Mouse (Mus musculus): Measurements from ENCODE around the gene Cnnm2. TPM values are rescaled to one million over a fixed set of nuclear protein-coding genes. Genes with fewer than 3 reads are reported as not detected.

The Cnnm2 gene
- polyA plus RNA-seq, 1 experiment from 2014 or later, result 2.5 TPM

DNA sequence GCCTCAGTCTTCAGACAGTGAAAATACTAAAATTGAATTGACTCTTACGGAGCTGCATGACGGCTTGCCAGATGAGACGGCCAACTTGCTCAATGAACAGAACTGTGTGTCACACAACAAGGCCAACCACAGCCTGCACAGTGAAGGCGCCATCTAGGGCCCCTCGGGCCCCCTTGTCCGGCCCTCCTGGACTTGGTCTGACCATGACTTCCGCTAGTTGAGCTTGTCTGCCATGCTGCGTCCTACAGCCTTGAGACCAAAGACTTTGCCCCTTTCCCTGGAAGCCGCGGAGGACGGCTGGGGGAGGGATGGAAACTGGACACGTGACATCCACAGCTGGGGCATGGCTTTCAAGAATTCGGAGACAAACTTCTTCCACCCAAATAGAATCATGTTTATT is 116.5 kb downstream of the Cnnm2 start:
- DNase-seq (ENCODE audit: low spot score), result no peak
- no peak overlapping the region for H3K9ac ChIP-seq (ENCODE audit: low read length)
- no peak for ATAC-seq (ENCODE audit: insufficient number of reproducible peaks, low FRiP score, low TSS enrichment, low read depth)
- 94% methylated on average over 13 of the region's 13 CpGs for WGBS
- H3K4me2 ChIP-seq (ENCODE audit: low read depth, severe bottlenecking), result no peak overlapping the region
- no peaks in the 10 kb centered on the region for H3K9me3 ChIP-seq (ENCODE audit: control insufficient read depth, low read length)
- no peaks in the 10 kb centered on the region for H3K27me3 ChIP-seq (ENCODE audit: control insufficient read depth, insufficient read depth, low read length)
- H3K4me1 ChIP-seq (ENCODE audit: control insufficient read depth, insufficient read depth, low read length), result no peaks in the 10 kb centered on the region
- no peak overlapping the region for H3K27ac ChIP-seq (replicated peaks; ENCODE audit: low read depth, low read length)
- H3K4me3 ChIP-seq (ENCODE audit: low read depth, low read length), result no peak overlapping the region
- peaks cover 1% of the 10 kb centered on the region; the same call in 1 of the 2 replicates for H3K36me3 ChIP-seq (ENCODE audit: control insufficient read depth, insufficient read depth, low read length)

DNA sequence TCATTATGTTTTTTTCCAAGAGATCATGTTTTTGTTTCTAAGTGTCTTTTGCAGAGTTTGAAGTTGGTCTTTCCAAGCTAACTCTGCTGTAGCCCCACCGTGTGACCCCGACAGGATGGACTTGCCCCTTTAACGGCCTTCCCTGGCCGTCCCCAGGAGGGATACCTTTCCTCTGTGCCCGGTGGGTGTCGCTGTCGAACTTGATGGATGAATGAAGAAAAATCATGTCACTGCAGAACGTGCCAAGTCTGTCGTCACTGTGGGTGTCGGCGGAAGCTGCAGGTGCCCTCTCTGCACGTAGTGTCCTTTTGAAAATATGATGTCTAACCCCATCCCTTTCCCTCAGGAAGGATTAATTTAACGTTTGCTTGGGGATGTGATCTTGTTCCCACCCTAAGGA is 117.0 kb downstream of the Cnnm2 start:
- ATAC-seq (ENCODE audit: insufficient number of reproducible peaks, low FRiP score, low TSS enrichment, low read depth) (no peak), DNase-seq (ENCODE audit: low spot score) (peak; percentile 39)
- no peaks in the 10 kb centered on the region for H3K27me3 ChIP-seq (ENCODE audit: control insufficient read depth, insufficient read depth, low read length)
- no peak overlapping the region for H3K27ac ChIP-seq (replicated peaks; ENCODE audit: low read depth, low read length)
- H3K36me3 ChIP-seq (ENCODE audit: control insufficient read depth, insufficient read depth, low read length), result peaks cover 2% of the 10 kb centered on the region; the same call in 1 of the 2 replicates
- no peaks in the 10 kb centered on the region for H3K9me3 ChIP-seq (ENCODE audit: control insufficient read depth, low read length)
- no peaks in the 10 kb centered on the region for H3K4me1 ChIP-seq (ENCODE audit: control insufficient read depth, insufficient read depth, low read length)
- no peak overlapping the region for H3K9ac ChIP-seq (ENCODE audit: low read length)
- H3K4me2 ChIP-seq (ENCODE audit: low read depth, severe bottlenecking), result no peak overlapping the region
- 56% methylated on average over 13 of the region's 13 CpGs for WGBS
- no peak overlapping the region for H3K4me3 ChIP-seq (ENCODE audit: low read depth, low read length)

- no peaks in the 10 kb centered on the region for H3K27me3 ChIP-seq (ENCODE audit: control insufficient read depth, insufficient read depth, low read length)
- no peaks in the 10 kb centered on the region for H3K9me3 ChIP-seq (ENCODE audit: control insufficient read depth, low read length)
- DNase-seq (ENCODE audit: low spot score) (no peak), ATAC-seq (ENCODE audit: insufficient number of reproducible peaks, low FRiP score, low TSS enrichment, low read depth) (no peak)
- WGBS, result 96% methylated on average over 2 of the region's 2 CpGs
- H3K4me2 ChIP-seq (ENCODE audit: low read depth, severe bottlenecking), result no peak overlapping the region
- peaks cover 2% of the 10 kb centered on the region; the same call in 1 of the 2 replicates for H3K36me3 ChIP-seq (ENCODE audit: control insufficient read depth, insufficient read depth, low read length)
- H3K9ac ChIP-seq (ENCODE audit: low read length), result no peak overlapping the region
- no peak overlapping the region for H3K27ac ChIP-seq (replicated peaks; ENCODE audit: low read depth, low read length)
- H3K4me1 ChIP-seq (ENCODE audit: control insufficient read depth, insufficient read depth, low read length), result no peaks in the 10 kb centered on the region
- H3K4me3 ChIP-seq (ENCODE audit: low read depth, low read length), result no peak overlapping the region
These were observed 118.5 kb downstream of the Cnnm2 start for GRCm38 (mm10) chr19:46879876-46880275.

DNA sequence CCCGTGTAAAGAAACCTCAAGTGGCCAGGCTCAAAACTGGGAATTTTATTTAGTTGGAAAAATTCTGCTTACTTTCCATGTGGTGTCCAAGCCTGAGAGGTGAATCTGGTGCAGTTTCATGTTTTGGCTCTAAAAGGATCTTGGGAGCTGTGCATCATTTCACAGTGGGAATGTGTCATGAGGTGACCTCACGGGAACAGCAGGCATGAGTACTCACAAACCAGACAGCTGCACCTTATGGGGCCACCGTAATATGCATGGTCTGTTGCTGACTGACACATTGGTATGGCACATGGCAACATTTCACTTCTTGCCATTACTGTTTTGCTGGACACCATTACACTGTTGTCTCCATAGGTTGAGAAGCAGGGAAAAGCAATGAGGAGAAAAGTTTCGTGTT is 124.0 kb downstream of the Cnnm2 start:
- ATAC-seq (ENCODE audit: insufficient number of reproducible peaks, low FRiP score, low TSS enrichment, low read depth), result no peak

DNA sequence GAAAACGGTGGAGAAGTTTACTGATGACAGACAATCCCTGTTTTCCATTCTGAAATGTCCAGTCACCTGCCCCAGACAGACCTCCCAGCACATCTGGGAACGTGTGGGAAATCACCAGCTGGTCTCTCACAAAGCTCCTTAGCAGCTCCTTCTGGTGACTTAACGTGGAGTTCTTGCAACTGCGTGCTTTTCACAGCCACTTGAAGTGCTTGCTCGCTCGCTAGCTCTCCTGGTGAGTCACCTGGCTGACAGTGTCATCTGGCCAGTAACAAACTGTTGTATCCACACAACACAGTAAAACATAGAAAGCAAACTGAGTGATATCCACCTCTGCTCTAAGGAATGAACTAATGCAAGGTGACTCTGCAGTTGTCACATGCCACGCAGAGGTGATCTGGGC is 125.4 kb downstream of the Cnnm2 start:
- Histone ChIP-seq H3K27ac (replicated peaks; ENCODE audit: low read depth, low read length) (no peak overlapping the region), H3K4me2 (ENCODE audit: low read depth, severe bottlenecking) (no peak overlapping the region), H3K9me3 (ENCODE audit: control insufficient read depth, low read length) (no peaks in the 10 kb centered on the region), H3K36me3 (ENCODE audit: control insufficient read depth, insufficient read depth, low read length) (peaks cover 22% of the 10 kb centered on the region), H3K4me1 (ENCODE audit: control insufficient read depth, insufficient read depth, low read length) (no peaks in the 10 kb centered on the region), H3K4me3 (ENCODE audit: low read depth, low read length) (no peak overlapping the region), H3K9ac (ENCODE audit: low read length) (no peak overlapping the region), H3K27me3 (ENCODE audit: control insufficient read depth, insufficient read depth, low read length) (no peaks in the 10 kb centered on the region)
- DNase-seq (ENCODE audit: low spot score), result no peak
- ATAC-seq (ENCODE audit: insufficient number of reproducible peaks, low FRiP score, low TSS enrichment, low read depth), result no peak
- 85% methylated on average over 7 of the region's 7 CpGs for WGBS

More for the DNA sequence above, 124.0 kb downstream of the Cnnm2 start:
- Histone ChIP-seq H3K9me3 (ENCODE audit: control insufficient read depth, low read length) (no peaks in the 10 kb centered on the region), H3K4me3 (ENCODE audit: low read depth, low read length) (no peak overlapping the region), H3K4me1 (ENCODE audit: control insufficient read depth, insufficient read depth, low read length) (no peaks in the 10 kb centered on the region), H3K9ac (ENCODE audit: low read length) (no peak overlapping the region), H3K27ac (replicated peaks; ENCODE audit: low read depth, low read length) (no peak overlapping the region), H3K4me2 (ENCODE audit: low read depth, severe bottlenecking) (no peak overlapping the region), H3K27me3 (ENCODE audit: control insufficient read depth, insufficient read depth, low read length) (no peaks in the 10 kb centered on the region), H3K36me3 (ENCODE audit: control insufficient read depth, insufficient read depth, low read length) (peaks cover 14% of the 10 kb centered on the region)
- WGBS, result 91% methylated on average over 4 of the region's 4 CpGs
- DNase-seq (ENCODE audit: low spot score), result no peak

- H3K27me3 ChIP-seq (ENCODE audit: control insufficient read depth, insufficient read depth, low read length), result no peaks in the 10 kb centered on the region
- no peaks in the 10 kb centered on the region for H3K4me1 ChIP-seq (ENCODE audit: control insufficient read depth, insufficient read depth, low read length)
- 84% methylated on average over 14 of the region's 14 CpGs for WGBS
- DNase-seq (ENCODE audit: low spot score), result no peak
- no peak for ATAC-seq (ENCODE audit: insufficient number of reproducible peaks, low FRiP score, low TSS enrichment, low read depth)
- no peaks in the 10 kb centered on the region for H3K9me3 ChIP-seq (ENCODE audit: control insufficient read depth, low read length)
- H3K27ac ChIP-seq (replicated peaks; ENCODE audit: low read depth, low read length), result no peak overlapping the region
- no peak overlapping the region for H3K4me2 ChIP-seq (ENCODE audit: low read depth, severe bottlenecking)
- H3K36me3 ChIP-seq (ENCODE audit: control insufficient read depth, insufficient read depth, low read length), result peaks cover 22% of the 10 kb centered on the region
- H3K9ac ChIP-seq (ENCODE audit: low read length), result no peak overlapping the region
- no peak overlapping the region for H3K4me3 ChIP-seq (ENCODE audit: low read depth, low read length)
These were observed 126.6 kb downstream of the Cnnm2 start for GRCm38 (mm10) chr19:46887811-46888527.

GRCm38 (mm10) chr19:46889666-46890065 is 128.3 kb downstream of the Cnnm2 start:
- 94% methylated on average over 8 of the region's 8 CpGs for whole genome bisulfite sequencing
- H3K4me2 ChIP-seq (ENCODE audit: low read depth, severe bottlenecking), result no peak overlapping the region
- DNase-seq (ENCODE audit: low spot score) (no peak), ATAC-seq (ENCODE audit: insufficient number of reproducible peaks, low FRiP score, low TSS enrichment, low read depth) (no peak)
- no peak overlapping the region for H3K27ac ChIP-seq (replicated peaks; ENCODE audit: low read depth, low read length)
- H3K27me3 ChIP-seq (ENCODE audit: control insufficient read depth, insufficient read depth, low read length), result no peaks in the 10 kb centered on the region
- H3K9me3 ChIP-seq (ENCODE audit: control insufficient read depth, low read length), result no peaks in the 10 kb centered on the region
- H3K4me1 ChIP-seq (ENCODE audit: control insufficient read depth, insufficient read depth, low read length), result no peaks in the 10 kb centered on the region
- H3K9ac ChIP-seq (ENCODE audit: low read length), result no peak overlapping the region
- no peak overlapping the region for H3K4me3 ChIP-seq (ENCODE audit: low read depth, low read length)
- peaks cover 22% of the 10 kb centered on the region for H3K36me3 ChIP-seq (ENCODE audit: control insufficient read depth, insufficient read depth, low read length)

DNA sequence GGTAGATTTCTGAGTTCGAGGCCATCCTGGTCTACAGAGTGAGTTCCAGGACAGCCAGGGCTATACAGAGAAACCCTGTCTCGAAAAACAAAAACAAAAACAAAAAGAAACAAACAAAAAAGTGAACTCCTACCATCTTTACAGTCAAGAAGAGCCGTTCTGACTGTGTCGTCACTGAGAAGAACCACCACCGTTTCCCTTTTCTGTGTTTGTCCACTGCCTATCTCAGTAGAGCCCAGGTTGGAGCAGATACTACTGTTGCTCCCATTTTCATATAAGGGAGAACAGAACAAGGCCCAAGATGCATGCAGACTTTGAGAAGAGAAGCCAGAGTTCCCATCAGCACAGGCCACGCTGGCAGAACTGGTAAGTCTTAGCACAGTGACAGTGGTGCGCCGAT is 129.3 kb downstream of the Cnnm2 start:
- no peak overlapping the region for H3K4me2 ChIP-seq (ENCODE audit: low read depth, severe bottlenecking)
- ATAC-seq (ENCODE audit: insufficient number of reproducible peaks, low FRiP score, low TSS enrichment, low read depth), result no peak
- no peak overlapping the region for H3K4me3 ChIP-seq (ENCODE audit: low read depth, low read length)
- H3K27ac ChIP-seq (replicated peaks; ENCODE audit: low read depth, low read length), result no peak overlapping the region
- H3K9me3 ChIP-seq (ENCODE audit: control insufficient read depth, low read length), result no peaks in the 10 kb centered on the region
- peaks cover 21% of the 10 kb centered on the region for H3K36me3 ChIP-seq (ENCODE audit: control insufficient read depth, insufficient read depth, low read length)
- WGBS, result 95% methylated on average over 8 of the region's 8 CpGs
- DNase-seq (ENCODE audit: low spot score), result no peak
- H3K4me1 ChIP-seq (ENCODE audit: control insufficient read depth, insufficient read depth, low read length), result no peaks in the 10 kb centered on the region
- H3K9ac ChIP-seq (ENCODE audit: low read length), result no peak overlapping the region
- no peaks in the 10 kb centered on the region for H3K27me3 ChIP-seq (ENCODE audit: control insufficient read depth, insufficient read depth, low read length)

GRCm38 (mm10) chr19:46892856-46893255 is 131.5 kb downstream of the Cnnm2 start:
- H3K4me2 ChIP-seq (ENCODE audit: low read depth, severe bottlenecking), result no peak overlapping the region
- H3K4me1 ChIP-seq (ENCODE audit: control insufficient read depth, insufficient read depth, low read length), result no peaks in the 10 kb centered on the region
- no peak for ATAC-seq (ENCODE audit: insufficient number of reproducible peaks, low FRiP score, low TSS enrichment, low read depth)
- no peaks in the 10 kb centered on the region for H3K27me3 ChIP-seq (ENCODE audit: control insufficient read depth, insufficient read depth, low read length)
- DNase-seq (ENCODE audit: low spot score), result no peak
- H3K36me3 ChIP-seq (ENCODE audit: control insufficient read depth, insufficient read depth, low read length), result peaks cover 29% of the 10 kb centered on the region
- no peak overlapping the region for H3K9ac ChIP-seq (ENCODE audit: low read length)
- peaks cover 4% of the 10 kb centered on the region; the same call in 1 of the 2 replicates for H3K9me3 ChIP-seq (ENCODE audit: control insufficient read depth, low read length)
- WGBS, result 94% methylated on average over 3 of the region's 3 CpGs
- H3K27ac ChIP-seq (replicated peaks; ENCODE audit: low read depth, low read length), result no peak overlapping the region
- H3K4me3 ChIP-seq (ENCODE audit: low read depth, low read length), result no peak overlapping the region
